Mouse (Mus musculus) limb, embryonic 10.5 days (tissue): Measurements from ENCODE around the gene Parva. TPM values are rescaled to one million over a fixed set of nuclear protein-coding genes. Genes with fewer than 3 reads are reported as not detected.

Source experiments
- DNase-seq: peaks from one replicate; pipeline ENCODE4 v3.0.0-alpha.2; 2017; ENCODE audit warnings: low spot score
- H3K27ac ChIP-seq: fragments of 300-500 bp; sonication (generic); 2 replicates; pipeline ENCODE4 v1.5.1; 2016; ENCODE audit warnings: mild to moderate bottlenecking
- H3K27me3 ChIP-seq: fragments of 300-500 bp; sonication (generic); 2 replicates; pipeline ENCODE4 v1.6.1; 2016; ENCODE audit warnings: low read depth, mild to moderate bottlenecking; ENCODE audit not compliant: poor library complexity, severe bottlenecking
- H3K36me3 ChIP-seq: fragments of 300-500 bp; sonication (generic); 2 replicates; pipeline ENCODE4 v1.6.1; 2016; ENCODE audit warnings: mild to moderate bottlenecking, moderate library complexity
- H3K4me1 ChIP-seq: fragments of 300-500 bp; sonication (generic); 2 replicates; pipeline ENCODE4 v1.6.1; 2016
- H3K4me3 ChIP-seq: fragments of 300-500 bp; sonication (generic); 2 replicates; pipeline ENCODE4 v1.5.1; 2016; ENCODE audit warnings: mild to moderate bottlenecking, moderate library complexity
- H3K9me3 ChIP-seq: fragments of 300-500 bp; sonication (generic); replicated peaks from 2 replicates; pipeline ENCODE4 v1.6.1; 2016; ENCODE audit warnings: mild to moderate bottlenecking
- WGBS: fragments of 180-500 bp; shearing (Covaris S2); methylation state at CpG from one replicate; pipeline ENCODE4 v1.1.7; 2016; 5-methylcytosine and 5-hydroxymethylcytosine counted together
- polyA plus RNA-seq: library from polyadenylated mRNA; unstranded; fragments of >200 nt; fragmentation: Nextera tagmentation; extraction: Ambion mirVana; gene quantifications from 2 replicates; pipeline ENCODE4 v1.2.1, GENCODE M21; 2016

Gene Parva
- 49.6 and 64.3 TPM in 2 replicates for polyA plus RNA-seq

DNA sequence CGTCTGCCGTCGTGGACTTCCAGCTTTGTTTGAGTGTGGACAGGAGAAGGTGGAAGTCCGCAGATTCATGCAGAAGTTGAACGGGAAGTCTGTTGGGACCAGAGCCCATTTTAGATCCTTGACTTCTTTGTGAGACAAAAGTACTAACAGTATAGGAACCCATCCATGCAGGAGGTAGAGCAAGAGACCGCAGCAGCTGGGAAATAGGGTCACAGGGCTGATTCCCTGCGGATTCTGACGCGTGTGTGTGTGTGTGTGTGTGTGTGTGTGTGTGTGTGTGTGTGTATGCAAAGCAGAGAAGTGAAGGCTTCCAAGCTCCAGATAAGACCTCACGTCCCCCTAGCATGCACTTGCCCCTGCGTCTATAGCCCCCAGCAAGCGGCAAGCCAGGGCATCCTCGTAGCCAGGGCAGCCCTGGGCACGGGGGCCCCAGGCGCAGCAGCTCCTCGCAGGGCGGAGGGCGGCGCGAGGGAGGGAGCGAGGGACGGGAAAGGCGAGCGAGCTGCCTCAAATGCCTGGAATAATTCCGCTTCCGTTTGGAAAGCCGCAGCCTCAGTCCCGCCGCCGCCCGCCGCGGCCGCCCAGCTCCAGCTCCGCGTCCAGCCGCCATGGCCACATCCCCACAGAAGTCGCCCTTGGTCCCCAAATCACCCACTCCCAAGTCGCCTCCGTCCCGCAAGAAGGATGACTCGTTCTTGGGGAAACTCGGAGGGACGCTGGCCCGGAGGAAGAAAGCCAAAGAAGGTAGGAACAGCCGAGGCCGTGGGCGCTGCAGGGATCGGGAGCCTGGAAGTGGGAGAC lies at the start of gene Parva:
TSS of gene Parva (plus strand) at position 149 of the 801 bp plus-strand sequence.
- 2% methylated on average over 49 of the region's 49 CpGs for WGBS
- H3K27me3 ChIP-seq, result no peaks in the 10 kb centered on the region
- H3K4me3 ChIP-seq, result peak within 1 kb of the TSS; percentile 73
- H3K36me3 ChIP-seq, result peaks cover 8% of the 10 kb centered on the region
- peaks cover 23% of the 10 kb centered on the region for H3K4me1 ChIP-seq
- H3K27ac ChIP-seq, result peak within 1 kb of the TSS; percentile 96
- DNase-seq, result peak; percentile 86
- no peaks in the 10 kb centered on the region for H3K9me3 ChIP-seq

DNA sequence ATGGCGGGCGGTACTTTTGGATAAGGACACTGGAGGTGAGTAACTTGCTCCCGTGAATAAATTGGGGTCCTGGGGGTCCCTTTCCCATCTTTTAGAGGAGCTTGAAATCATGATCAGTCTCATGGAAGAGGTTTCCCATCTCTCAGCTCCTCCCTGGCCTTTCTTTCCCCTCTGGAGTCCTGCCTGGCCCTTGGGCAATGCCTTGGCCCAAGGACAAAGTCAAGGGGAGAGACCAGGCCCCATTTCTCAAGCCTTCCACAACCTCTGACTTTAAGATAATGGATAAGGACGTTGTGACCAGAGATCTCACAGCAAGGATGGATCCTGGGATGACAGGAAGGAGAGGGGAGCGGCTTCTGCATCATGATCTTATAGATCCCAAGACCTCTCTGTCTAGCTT lies 49.2 kb upstream of the Parva start:
- Histone ChIP-seq H3K4me1 (peaks cover 12% of the 10 kb centered on the region), H3K4me3 (no peak overlapping the region), H3K36me3 (no peaks in the 10 kb centered on the region), H3K9me3 (no peaks in the 10 kb centered on the region), H3K27ac (peak overlapping the region; percentile 59; the same call in 1 of the 2 replicates), H3K27me3 (no peaks in the 10 kb centered on the region)
- WGBS, result 85% methylated on average over 5 of the region's 5 CpGs
- DNase-seq, result no peak

DNA sequence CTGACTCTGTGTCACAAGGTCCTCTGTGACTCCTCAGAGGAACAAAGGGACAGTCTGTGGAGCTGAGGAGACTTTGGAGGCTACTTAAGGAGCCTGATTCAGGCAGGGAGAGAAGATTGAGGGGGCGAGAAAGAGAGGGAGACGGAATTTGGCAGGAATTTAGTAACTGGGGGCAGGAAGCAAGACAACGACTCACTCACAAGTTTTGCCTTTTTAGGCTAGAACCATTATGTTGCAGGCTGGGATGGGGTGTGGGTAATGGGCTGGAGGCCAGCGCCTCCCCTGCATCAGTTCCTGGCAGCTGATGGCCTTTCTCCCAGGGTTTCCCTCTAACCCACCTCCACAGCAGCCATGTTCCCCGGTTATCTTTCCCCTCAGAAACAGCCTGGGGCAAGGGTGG lies 48.8 kb upstream of the Parva start:
- Histone ChIP-seq H3K27ac (no peak overlapping the region), H3K27me3 (no peaks in the 10 kb centered on the region), H3K4me3 (no peak overlapping the region), H3K36me3 (no peaks in the 10 kb centered on the region), H3K4me1 (peaks cover 12% of the 10 kb centered on the region), H3K9me3 (no peaks in the 10 kb centered on the region)
- DNase-seq, result no peak
- 82% methylated on average over 5 of the region's 5 CpGs for WGBS

DNA sequence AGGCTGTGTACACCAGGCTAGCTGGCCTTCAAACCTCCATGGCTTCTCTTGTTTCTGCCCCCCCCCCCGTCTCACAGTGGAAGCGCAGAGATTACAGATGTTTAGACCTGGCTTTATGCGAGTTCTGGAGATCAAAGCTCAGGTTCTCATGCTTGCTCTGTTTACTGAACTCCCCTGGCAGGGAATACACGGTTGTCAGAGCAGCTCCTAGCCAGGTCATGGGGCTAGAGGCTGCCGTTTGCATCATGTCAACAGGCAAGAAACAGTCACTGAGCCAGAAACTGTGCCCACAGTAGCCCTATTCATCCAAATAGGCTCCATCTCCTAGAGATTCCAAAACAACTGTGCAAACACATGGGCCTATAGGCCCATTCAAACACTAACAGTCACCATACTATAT lies 40.8 kb upstream of the Parva start:
- H3K4me1 ChIP-seq, result peaks cover 38% of the 10 kb centered on the region
- no peaks in the 10 kb centered on the region for H3K27me3 ChIP-seq
- H3K27ac ChIP-seq, result no peak overlapping the region
- no peaks in the 10 kb centered on the region for H3K36me3 ChIP-seq
- DNase-seq, result no peak
- no peak overlapping the region for H3K4me3 ChIP-seq
- H3K9me3 ChIP-seq, result no peaks in the 10 kb centered on the region
- WGBS, result 59% methylated on average over 5 of the region's 5 CpGs

DNA sequence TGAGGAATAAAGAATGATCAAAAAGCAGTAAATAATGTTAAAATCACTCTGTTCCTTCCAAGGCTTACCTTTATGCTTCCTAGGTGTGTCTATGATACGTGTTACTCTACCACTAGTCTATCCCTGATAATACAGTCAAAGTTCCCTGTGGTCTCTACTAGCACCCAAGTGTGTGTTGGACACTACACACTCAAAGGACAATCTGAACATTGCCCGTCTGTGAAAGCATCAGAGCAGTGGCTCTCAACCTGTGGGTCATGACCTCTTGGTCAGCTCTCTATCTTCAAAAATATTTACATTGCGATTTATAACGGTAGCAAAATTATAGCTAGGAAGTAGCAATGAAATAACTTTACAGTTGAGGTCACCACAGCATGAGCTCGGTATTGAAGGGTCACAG lies 39.4 kb upstream of the Parva start:
- Histone ChIP-seq H3K36me3 (no peaks in the 10 kb centered on the region), H3K27me3 (no peaks in the 10 kb centered on the region), H3K4me1 (peaks cover 51% of the 10 kb centered on the region), H3K27ac (no peak overlapping the region), H3K9me3 (no peaks in the 10 kb centered on the region), H3K4me3 (no peak overlapping the region)
- 91% methylated on average over 5 of the region's 5 CpGs for WGBS
- DNase-seq, result no peak

DNA sequence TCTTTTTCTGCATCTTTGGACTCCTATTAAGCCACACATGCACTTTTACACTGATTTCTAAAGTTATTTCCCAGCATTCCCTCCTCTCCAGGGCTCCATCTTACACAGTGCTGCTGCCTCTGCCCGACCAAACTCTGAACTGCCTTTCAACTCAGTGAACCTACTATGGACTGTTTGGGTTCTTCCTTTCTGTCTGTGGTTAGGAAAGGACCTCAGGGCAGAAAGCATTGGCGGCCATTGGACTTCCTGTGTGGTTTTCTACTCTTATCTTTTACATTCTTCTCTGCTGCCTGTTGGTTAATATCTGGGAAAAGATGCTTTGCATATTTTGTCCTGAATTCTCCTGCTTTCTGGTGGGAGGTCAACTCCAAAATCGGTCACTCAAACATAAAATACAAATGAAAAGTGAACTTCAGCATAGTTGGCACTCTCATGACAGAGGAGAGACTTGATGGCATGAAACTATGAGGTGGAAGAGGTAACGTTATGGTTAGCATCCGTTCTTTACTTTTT lies 38.9 kb upstream of the Parva start:
- Histone ChIP-seq H3K4me1 (peaks cover 51% of the 10 kb centered on the region), H3K4me3 (no peak overlapping the region), H3K9me3 (no peaks in the 10 kb centered on the region), H3K36me3 (no peaks in the 10 kb centered on the region), H3K27me3 (no peaks in the 10 kb centered on the region), H3K27ac (no peak overlapping the region)
- no peak for DNase-seq
- 88% methylated on average over 5 of the region's 5 CpGs for WGBS

DNA sequence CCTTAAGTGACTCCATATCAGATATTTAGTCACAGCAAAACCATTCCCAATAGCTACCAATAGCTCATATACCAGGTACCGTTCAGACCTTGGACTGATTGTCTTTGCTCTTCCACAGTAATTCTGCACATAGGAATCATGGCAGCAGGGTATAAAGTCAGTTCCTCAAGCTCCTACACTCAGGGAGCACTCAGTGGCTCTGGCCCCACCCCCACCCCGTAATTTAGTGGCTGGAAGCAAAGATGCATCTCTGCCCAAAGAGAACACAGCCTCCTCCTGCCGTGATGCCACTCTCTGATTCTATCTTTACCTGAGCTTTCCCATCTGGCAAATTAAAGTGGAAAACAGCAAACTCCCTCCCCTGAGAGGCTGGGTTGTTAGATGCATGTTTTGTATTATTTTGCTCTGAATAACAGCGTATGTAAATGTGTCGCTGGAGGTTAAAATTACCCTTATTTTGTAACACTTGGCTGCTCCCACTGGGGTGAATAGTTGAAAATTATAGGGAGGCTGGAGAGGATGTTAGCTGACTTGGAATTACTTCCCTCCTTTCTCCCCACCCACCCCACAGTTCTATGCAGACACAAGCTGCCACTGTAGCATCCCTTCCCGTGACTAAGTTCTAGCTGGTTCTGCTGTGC lies 37.6 kb upstream of the Parva start:
- H3K27me3 ChIP-seq, result no peaks in the 10 kb centered on the region
- peaks cover 54% of the 10 kb centered on the region for H3K4me1 ChIP-seq
- no peaks in the 10 kb centered on the region for H3K9me3 ChIP-seq
- H3K4me3 ChIP-seq, result no peak overlapping the region
- 50% methylated on average over 6 of the region's 6 CpGs for WGBS
- no peaks in the 10 kb centered on the region for H3K36me3 ChIP-seq
- DNase-seq, result no peak
- peak overlapping the region; percentile 82 for H3K27ac ChIP-seq

DNA sequence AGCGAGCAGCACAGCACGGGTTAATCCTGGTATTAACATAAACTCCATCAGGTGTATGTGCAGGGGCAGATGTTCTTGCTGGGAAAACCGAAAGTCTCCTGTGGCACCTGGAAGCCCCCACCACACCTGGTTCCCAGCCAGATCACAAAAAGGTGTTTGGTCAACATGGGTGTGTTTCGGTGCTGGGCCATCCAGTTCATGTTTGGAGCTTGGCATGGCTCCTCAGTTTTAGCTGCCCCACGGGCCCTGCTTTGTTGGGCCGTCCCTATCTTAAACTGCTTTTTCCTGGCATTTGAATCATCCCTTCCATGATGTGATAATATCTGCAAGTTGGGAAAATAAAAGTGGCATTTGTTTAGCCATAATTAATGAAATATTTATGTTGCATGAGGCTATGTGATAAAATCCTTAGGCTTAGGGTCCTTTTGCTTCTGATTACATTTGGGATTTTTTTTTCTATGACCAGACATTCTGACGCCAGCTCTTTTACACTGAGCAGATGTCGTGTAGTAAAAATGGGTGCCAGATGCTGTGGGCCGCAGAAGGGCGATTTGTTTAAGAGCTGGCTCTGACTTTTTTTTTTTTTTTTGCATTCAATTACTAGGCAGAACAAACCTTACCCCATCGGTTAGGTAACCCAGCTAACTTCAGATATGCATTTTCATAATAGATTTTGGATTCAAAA lies 36.9 kb upstream of the Parva start:
- peaks cover 54% of the 10 kb centered on the region for H3K4me1 ChIP-seq
- H3K27me3 ChIP-seq, result no peaks in the 10 kb centered on the region
- WGBS, result 22% methylated on average over 11 of the region's 11 CpGs
- H3K4me3 ChIP-seq, result no peak overlapping the region
- H3K36me3 ChIP-seq, result no peaks in the 10 kb centered on the region
- no peaks in the 10 kb centered on the region for H3K9me3 ChIP-seq
- DNase-seq, result peak; percentile 57
- peak overlapping the region; percentile 82 for H3K27ac ChIP-seq

DNA sequence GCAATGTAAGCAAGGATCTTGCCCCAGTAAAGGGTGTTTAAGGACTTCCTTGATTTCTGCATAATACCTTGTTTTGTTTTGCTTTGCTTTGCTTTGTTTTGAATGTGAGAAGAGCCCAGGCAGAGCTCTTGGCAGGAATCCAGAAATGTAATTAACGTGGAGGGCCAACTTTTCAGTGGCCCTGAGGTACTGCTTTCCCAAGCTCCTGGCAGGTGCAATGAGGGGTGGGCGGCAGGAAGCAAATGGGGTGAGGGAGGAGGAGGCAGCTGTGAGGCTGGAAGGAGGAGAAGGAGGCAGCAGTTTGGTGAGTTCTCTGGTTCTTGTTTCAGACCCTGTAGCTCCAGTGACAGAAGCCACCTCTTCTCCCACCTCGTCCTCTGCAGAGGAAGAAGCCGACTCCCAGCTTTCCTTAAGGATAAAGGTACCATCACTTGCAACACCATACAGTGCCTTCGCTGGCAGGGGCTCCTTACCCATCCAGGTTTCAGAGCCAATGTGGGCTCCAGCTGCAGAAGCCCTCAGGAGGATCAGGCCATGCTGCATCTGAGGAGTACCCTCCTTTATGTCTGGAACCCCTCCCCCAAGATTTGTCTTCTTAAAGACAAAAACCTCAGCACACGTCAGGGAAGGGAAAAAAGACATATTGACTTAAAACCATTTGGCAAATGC lies 36.2 kb upstream of the Parva start:
- Histone ChIP-seq H3K4me1 (peaks cover 57% of the 10 kb centered on the region), H3K27ac (peak overlapping the region; percentile 53), H3K27me3 (no peaks in the 10 kb centered on the region), H3K36me3 (no peaks in the 10 kb centered on the region), H3K4me3 (peak overlapping the region; percentile 0; the same call in 1 of the 2 replicates), H3K9me3 (no peaks in the 10 kb centered on the region)
- 29% methylated on average over 6 of the region's 6 CpGs for WGBS
- peak; percentile 61 for DNase-seq

DNA sequence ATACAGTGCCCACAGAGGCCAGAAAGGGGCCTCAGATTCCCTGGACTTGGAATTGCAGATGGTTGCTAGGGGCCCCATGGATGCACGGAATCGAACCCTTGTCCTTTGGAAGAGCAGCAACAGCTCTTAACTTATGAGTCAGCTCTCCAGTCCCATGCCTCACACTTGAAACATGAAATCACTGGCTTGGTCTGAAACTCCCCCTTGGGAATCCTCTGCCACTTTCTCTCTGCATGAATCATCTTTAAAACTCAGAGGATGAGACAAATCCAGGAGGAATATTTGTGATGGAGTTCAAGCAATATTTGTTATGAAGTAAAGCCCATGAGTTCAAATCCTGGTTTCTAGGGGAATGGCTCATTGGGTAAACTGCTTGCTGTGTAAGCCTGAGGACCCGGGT lies 29.5 kb upstream of the Parva start:
- Histone ChIP-seq H3K9me3 (no peaks in the 10 kb centered on the region), H3K4me1 (peaks cover 9% of the 10 kb centered on the region; the same call in 1 of the 2 replicates), H3K4me3 (no peak overlapping the region), H3K27me3 (no peaks in the 10 kb centered on the region), H3K36me3 (no peaks in the 10 kb centered on the region), H3K27ac (no peak overlapping the region)
- 92% methylated on average over 3 of the region's 3 CpGs for WGBS
- DNase-seq, result no peak

DNA sequence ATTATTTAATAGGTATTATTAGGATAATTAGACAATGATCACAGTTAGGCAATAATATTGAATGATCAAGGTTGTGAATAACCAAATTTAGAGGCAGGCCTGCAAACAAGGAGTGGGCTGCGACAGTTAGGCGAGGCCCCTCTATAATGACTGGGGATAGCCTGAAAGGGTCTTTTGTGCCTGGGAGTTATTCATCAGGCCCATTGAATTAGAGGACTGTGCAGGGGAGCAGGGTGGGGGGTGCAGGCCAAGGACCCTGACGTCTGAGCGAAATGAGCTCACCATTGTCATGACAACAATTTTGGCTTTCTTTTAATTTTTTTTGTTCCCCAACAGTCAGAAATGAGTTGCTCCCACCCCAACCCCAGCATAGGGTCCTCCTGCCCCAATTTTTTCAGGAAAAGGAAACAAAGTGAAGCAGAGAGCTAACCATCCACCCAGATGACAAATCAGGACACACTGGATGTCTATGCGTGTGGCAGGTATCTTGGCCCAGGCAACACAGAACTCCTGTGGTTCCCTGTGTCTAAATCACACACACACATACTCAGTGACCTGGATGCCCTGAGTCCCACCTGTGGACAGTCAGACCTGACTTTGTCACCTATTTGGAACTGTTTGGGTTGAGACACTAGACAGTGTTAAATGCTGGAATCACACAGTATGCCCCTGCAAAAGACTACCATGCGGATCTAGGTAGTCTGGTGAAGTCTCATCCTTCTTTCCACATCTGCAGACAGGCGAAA lies 27.7 kb upstream of the Parva start:
- Histone ChIP-seq H3K4me3 (no peak overlapping the region), H3K27ac (no peak overlapping the region), H3K36me3 (no peaks in the 10 kb centered on the region), H3K9me3 (no peaks in the 10 kb centered on the region), H3K4me1 (peaks cover 5% of the 10 kb centered on the region; the same call in 1 of the 2 replicates), H3K27me3 (no peaks in the 10 kb centered on the region)
- WGBS, result 75% methylated on average over 7 of the region's 7 CpGs
- no peak for DNase-seq

DNA sequence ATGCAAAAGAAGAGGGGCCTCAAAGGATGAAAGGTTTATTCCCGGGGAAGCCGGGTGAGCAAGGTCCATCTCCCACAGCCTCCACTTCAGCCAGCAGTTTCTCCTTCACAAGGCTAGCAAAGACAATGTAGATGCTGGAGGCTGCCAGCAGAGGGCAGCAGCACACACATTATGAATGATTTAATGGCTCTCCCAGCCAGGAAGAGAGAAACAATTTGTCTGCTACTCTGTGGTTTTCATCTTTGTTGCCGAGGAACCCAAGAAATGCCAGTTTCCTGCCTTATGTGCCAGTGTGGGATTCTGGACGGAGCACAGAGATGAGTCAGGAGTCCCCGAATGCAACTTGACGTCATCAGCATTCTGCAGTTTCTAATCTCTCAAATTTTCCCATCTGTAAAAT lies 27.1 kb upstream of the Parva start:
- no peak overlapping the region for H3K27ac ChIP-seq
- no peak overlapping the region for H3K4me3 ChIP-seq

More for the DNA sequence above, 27.1 kb upstream of the Parva start:
- H3K36me3 ChIP-seq, result no peaks in the 10 kb centered on the region
- H3K27me3 ChIP-seq, result no peaks in the 10 kb centered on the region
- H3K9me3 ChIP-seq, result no peaks in the 10 kb centered on the region
- DNase-seq, result peak; percentile 86
- H3K4me1 ChIP-seq, result peaks cover 10% of the 10 kb centered on the region
- 52% methylated on average over 6 of the region's 6 CpGs for WGBS
